Mouse (Mus musculus) embryonic facial prominence, embryonic 12.5 days (tissue): ENCODE data around the gene Galntl6. TPM values are rescaled to one million over a fixed set of nuclear protein-coding genes. Genes with fewer than 3 reads are reported as not detected.
"Not testable (repeated sequence)": the region's sequence is repeated elsewhere in the genome, so short reads cannot be mapped to it uniquely, and the experiment has no call there.

ENCODE experiments used
- ATAC-seq: fragments of 200-750 bp; cut with Nextera tagmentation; 2 replicates; pipeline ENCODE4 v1.8.0; 2017; ENCODE audit not compliant: insufficient number of reproducible peaks, insufficient read depth, low FRiP score, low TSS enrichment
- H3K27ac ChIP-seq: fragments of 300-500 bp; sonication (generic); 2 replicates; pipeline ENCODE4 v1.5.1; 2016; ENCODE audit warnings: mild to moderate bottlenecking
- H3K27me3 ChIP-seq: fragments of 300-500 bp; sonication (generic); 2 replicates; pipeline ENCODE4 v1.6.1; 2016; ENCODE audit warnings: mild to moderate bottlenecking, moderate library complexity
- H3K36me3 ChIP-seq: fragments of 300-500 bp; sonication (generic); 2 replicates; pipeline ENCODE4 v1.6.1; 2016; ENCODE audit warnings: mild to moderate bottlenecking
- H3K4me1 ChIP-seq: fragments of 300-500 bp; sonication (generic); 2 replicates; pipeline ENCODE4 v1.6.1; 2016
- H3K4me2 ChIP-seq: fragments of 300-500 bp; sonication (generic); replicated peaks from 2 replicates; pipeline ENCODE4 v1.6.1; 2016; ENCODE audit warnings: mild to moderate bottlenecking, moderate library complexity
- H3K4me3 ChIP-seq: fragments of 300-500 bp; sonication (generic); 2 replicates; pipeline ENCODE4 v1.5.1; 2016; ENCODE audit warnings: mild to moderate bottlenecking
- H3K9ac ChIP-seq: fragments of 300-500 bp; sonication (generic); 2 replicates; pipeline ENCODE4 v1.6.1; 2016; ENCODE audit warnings: mild to moderate bottlenecking, moderate library complexity
- H3K9me3 ChIP-seq: fragments of 300-500 bp; sonication (generic); 2 replicates; pipeline ENCODE4 v1.6.1; 2016; ENCODE audit warnings: mild to moderate bottlenecking, moderate library complexity
- WGBS: fragments of 180-500 bp; shearing (Covaris S2); methylation state at CpG from one replicate; pipeline ENCODE4 v1.1.7; 2016; 5-methylcytosine and 5-hydroxymethylcytosine counted together
- polyA plus RNA-seq: library from polyadenylated mRNA; unstranded; fragments of >200 nt; fragmentation: Nextera tagmentation; extraction: Ambion mirVana; gene quantifications from 2 replicates; pipeline ENCODE4 v1.2.1, GENCODE M21; 2016

The Galntl6 gene
- polyA plus RNA-seq, 1 experiment from 2014 or later, result 2.0 TPM

- Histone ChIP-seq H3K4me3 (no peak overlapping the region), H3K36me3 (no peaks in the 10 kb centered on the region), H3K4me2 (no peak overlapping the region), H3K9ac (no peak overlapping the region), H3K27me3 (no peaks in the 10 kb centered on the region), H3K27ac (no peak overlapping the region), H3K4me1 (no peaks in the 10 kb centered on the region), H3K9me3 (no peaks in the 10 kb centered on the region)
- ATAC-seq, result no peak
- 84% methylated on average over 1 of the region's 1 CpGs for WGBS
Measured at GRCm38 (mm10) chr8:58575346-58575745, 337.1 kb downstream of the Galntl6 start.

GRCm38 (mm10) chr8:58568086-58568485 lies 344.4 kb downstream of the Galntl6 start:
- Histone ChIP-seq H3K36me3 (no peaks in the 10 kb centered on the region), H3K4me2 (no peak overlapping the region), H3K4me1 (no peaks in the 10 kb centered on the region), H3K4me3 (no peak overlapping the region), H3K27me3 (no peaks in the 10 kb centered on the region), H3K9me3 (no peaks in the 10 kb centered on the region), H3K9ac (no peak overlapping the region), H3K27ac (no peak overlapping the region)
- ATAC-seq, result no peak
- 71% methylated on average over 2 of the region's 2 CpGs for WGBS

- 50% methylated on average over 2 of the region's 2 CpGs for WGBS
- no peak for ATAC-seq
Measured at GRCm38 (mm10) chr8:58566115-58566514, 346.3 kb downstream of the Galntl6 start.

DNA sequence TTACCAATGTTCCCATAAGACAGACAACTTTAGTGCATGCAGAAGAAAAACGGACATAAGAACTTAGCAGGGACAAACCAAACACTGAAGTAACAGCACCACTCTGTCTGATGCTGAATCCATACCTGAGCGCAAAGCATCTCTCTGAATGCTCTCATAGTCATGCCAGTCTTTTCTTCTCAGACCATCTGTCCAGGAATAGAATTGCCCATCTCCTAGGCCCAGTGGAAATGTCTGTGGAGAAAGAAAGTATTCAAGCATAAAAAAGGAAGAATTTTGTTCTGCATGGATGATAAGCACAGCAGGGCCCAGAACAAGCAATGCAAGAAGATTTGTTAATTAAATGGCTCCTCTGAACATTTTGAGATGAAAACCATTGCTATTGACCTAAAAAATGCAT lies 376.7 kb downstream of the Galntl6 start:
- H3K9ac ChIP-seq, result no peak overlapping the region
- WGBS, result 86% methylated on average over 2 of the region's 2 CpGs
- ATAC-seq, result no peak
- H3K27me3 ChIP-seq, result no peaks in the 10 kb centered on the region
- no peak overlapping the region for H3K4me2 ChIP-seq
- H3K4me1 ChIP-seq, result no peaks in the 10 kb centered on the region
- no peak overlapping the region for H3K4me3 ChIP-seq
- H3K9me3 ChIP-seq, result no peaks in the 10 kb centered on the region
- no peak overlapping the region for H3K27ac ChIP-seq
- H3K36me3 ChIP-seq, result no peaks in the 10 kb centered on the region

More at GRCm38 (mm10) chr8:58566115-58566514, 346.3 kb downstream of the Galntl6 start:
- Histone ChIP-seq H3K4me1 (no peaks in the 10 kb centered on the region), H3K9ac (no peak overlapping the region), H3K27me3 (no peaks in the 10 kb centered on the region), H3K36me3 (no peaks in the 10 kb centered on the region), H3K4me2 (no peak overlapping the region), H3K9me3 (no peaks in the 10 kb centered on the region), H3K4me3 (no peak overlapping the region), H3K27ac (no peak overlapping the region)

GRCm38 (mm10) chr8:58534631-58535030 lies 377.8 kb downstream of the Galntl6 start:
- Histone ChIP-seq H3K36me3 (no peaks in the 10 kb centered on the region), H3K9ac (no peak overlapping the region), H3K4me1 (no peaks in the 10 kb centered on the region), H3K27ac (no peak overlapping the region), H3K4me2 (no peak overlapping the region), H3K27me3 (no peaks in the 10 kb centered on the region), H3K4me3 (no peak overlapping the region), H3K9me3 (no peaks in the 10 kb centered on the region)
- no peak for ATAC-seq

DNA sequence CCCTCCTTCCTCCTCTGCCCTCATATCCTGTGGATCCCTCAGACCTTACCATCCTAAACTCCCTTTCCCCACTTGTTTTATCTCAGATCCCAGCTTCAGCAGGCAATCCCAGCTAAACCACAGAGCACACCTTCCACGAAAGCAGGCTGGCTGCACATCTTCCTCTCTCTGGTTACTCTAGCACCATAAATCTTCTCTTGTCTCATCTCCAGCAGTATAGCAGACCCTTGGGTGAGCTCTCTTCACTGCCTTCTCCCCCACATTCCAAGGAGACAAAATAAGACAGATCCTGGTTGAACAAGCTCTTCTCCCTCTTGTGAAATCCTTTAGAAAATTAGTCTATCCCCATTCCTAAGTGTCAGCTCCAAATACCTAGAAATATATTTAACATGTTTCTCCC lies 389.0 kb downstream of the Galntl6 start:
- no peak overlapping the region for H3K4me3 ChIP-seq
- no peak for ATAC-seq

DNA sequence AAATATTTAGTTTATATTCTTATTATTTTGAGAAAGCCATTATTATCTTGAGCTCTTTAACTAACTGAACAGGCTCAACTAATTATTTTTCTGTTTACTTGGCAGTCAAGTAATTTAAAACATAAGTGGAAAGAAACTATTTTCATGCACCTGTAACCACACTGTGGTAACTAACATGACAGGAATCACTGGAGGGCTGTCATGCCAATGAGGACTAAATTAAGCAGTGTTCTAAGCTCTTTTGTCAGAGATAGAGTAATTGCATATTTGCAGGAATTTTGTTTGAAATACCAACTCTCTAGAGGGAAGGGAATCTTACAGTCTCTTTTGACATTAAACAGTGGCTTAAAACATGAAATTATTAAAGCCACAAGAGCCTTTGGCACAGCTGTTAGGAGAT lies 390.5 kb downstream of the Galntl6 start:
- no peaks in the 10 kb centered on the region for H3K4me1 ChIP-seq
- ATAC-seq, result no peak
- no peak overlapping the region for H3K9ac ChIP-seq
- no peaks in the 10 kb centered on the region for H3K9me3 ChIP-seq
- no peak overlapping the region for H3K4me2 ChIP-seq
- H3K27ac ChIP-seq, result no peak overlapping the region
- H3K36me3 ChIP-seq, result no peaks in the 10 kb centered on the region
- H3K4me3 ChIP-seq, result no peak overlapping the region
- H3K27me3 ChIP-seq, result no peaks in the 10 kb centered on the region

More for the DNA sequence above, 389.0 kb downstream of the Galntl6 start:
- no peak overlapping the region for H3K27ac ChIP-seq
- H3K9me3 ChIP-seq, result no peaks in the 10 kb centered on the region
- H3K36me3 ChIP-seq, result no peaks in the 10 kb centered on the region
- H3K9ac ChIP-seq, result no peak overlapping the region
- H3K27me3 ChIP-seq, result no peaks in the 10 kb centered on the region
- no peaks in the 10 kb centered on the region for H3K4me1 ChIP-seq
- WGBS, result 47% methylated on average over 1 of the region's 1 CpGs
- no peak overlapping the region for H3K4me2 ChIP-seq

DNA sequence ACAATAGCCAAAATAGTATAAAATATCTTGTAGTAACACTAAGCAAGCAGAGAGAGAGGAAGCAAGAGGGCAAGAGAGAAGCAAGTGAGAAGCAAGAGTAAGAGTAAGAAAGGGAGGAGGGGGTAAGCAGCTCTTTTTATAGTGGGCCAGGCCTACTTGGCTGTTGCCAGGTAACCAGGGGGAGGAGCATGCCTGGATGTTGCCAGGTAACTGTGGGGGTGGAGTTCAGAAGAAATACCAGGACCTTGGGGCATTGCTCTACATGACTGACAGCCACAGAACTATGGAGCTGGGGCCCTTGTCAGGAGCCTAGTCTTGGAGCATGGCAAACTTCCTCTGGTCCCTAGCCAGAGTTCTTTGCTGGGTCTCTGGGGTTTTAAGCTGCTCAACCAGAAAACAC lies 401.9 kb downstream of the Galntl6 start:
- H3K4me3 ChIP-seq, result no peak overlapping the region
- no peaks in the 10 kb centered on the region for H3K36me3 ChIP-seq
- no peaks in the 10 kb centered on the region for H3K9me3 ChIP-seq
- no peaks in the 10 kb centered on the region for H3K27me3 ChIP-seq
- no peak for ATAC-seq
- no peak overlapping the region for H3K27ac ChIP-seq
- no peaks in the 10 kb centered on the region for H3K4me1 ChIP-seq
- H3K4me2 ChIP-seq, result no peak overlapping the region
- no peak overlapping the region for H3K9ac ChIP-seq

GRCm38 (mm10) chr8:58509051-58509450 lies 403.4 kb downstream of the Galntl6 start:
- H3K4me3 ChIP-seq, result no peak overlapping the region
- H3K9me3 ChIP-seq, result no peaks in the 10 kb centered on the region
- H3K36me3 ChIP-seq, result no peaks in the 10 kb centered on the region
- no peak overlapping the region for H3K4me2 ChIP-seq
- WGBS, result 70% methylated on average over 1 of the region's 1 CpGs
- no peak overlapping the region for H3K9ac ChIP-seq
- H3K27ac ChIP-seq, result no peak overlapping the region
- no peaks in the 10 kb centered on the region for H3K4me1 ChIP-seq
- no peaks in the 10 kb centered on the region for H3K27me3 ChIP-seq
- no peak for ATAC-seq

- Histone ChIP-seq H3K27me3 (no peaks in the 10 kb centered on the region), H3K9me3 (no peaks in the 10 kb centered on the region), H3K4me3 (no peak overlapping the region), H3K4me2 (no peak overlapping the region), H3K4me1 (no peaks in the 10 kb centered on the region), H3K36me3 (no peaks in the 10 kb centered on the region), H3K9ac (no peak overlapping the region), H3K27ac (no peak overlapping the region)
- WGBS, result 45% methylated on average over 4 of the region's 4 CpGs
- no peak for ATAC-seq
Measured at GRCm38 (mm10) chr8:58487099-58487498, 425.3 kb downstream of the Galntl6 start.

DNA sequence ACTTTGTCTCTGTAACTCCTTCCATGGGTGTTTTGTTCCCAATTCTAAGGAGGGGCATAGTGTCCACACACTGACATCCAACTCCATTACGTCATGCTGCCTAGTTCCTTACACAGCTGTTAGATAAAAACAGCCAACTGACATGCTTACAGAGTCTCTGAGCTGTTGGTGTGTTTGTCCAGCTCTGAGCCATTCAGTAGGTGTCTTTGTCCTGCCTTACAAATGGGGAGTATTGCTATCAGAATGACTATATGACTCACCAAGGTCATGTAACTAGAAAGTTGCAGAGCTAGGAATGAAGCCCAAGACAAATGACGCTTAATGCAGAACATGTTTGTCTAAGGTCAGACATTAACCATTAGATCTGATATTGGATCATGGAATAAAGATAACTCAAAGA lies 449.1 kb downstream of the Galntl6 start:
- H3K36me3 ChIP-seq, ATAC-seq, H3K27me3 ChIP-seq, H3K4me3 ChIP-seq, H3K9me3 ChIP-seq, H3K4me2 ChIP-seq, H3K27ac ChIP-seq, H3K4me1 ChIP-seq, H3K9ac ChIP-seq: not testable (repeated sequence)
- WGBS, result 95% methylated on average over 2 of the region's 2 CpGs

DNA sequence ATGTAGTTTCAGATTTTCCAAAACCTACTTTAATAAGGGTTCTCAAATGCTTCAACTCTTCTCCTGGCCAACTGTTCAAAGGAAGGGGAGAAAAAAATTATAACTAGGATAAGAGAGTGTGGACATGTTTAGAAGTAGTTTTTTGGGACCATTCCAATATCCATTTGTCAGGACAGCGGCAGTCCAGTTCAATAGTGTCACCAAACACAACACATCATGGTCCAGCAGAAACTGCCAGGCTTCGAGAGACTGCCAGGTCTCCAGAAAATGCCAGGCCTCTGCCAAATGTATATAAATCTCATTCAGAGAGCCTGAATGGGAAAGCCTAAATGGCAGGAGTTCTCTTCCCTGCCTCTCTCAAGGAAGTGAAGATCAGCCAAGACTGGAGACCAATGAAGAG lies 469.7 kb downstream of the Galntl6 start:
- ATAC-seq, result no peak
- H3K27ac ChIP-seq, result no peak overlapping the region
- H3K27me3 ChIP-seq, result no peaks in the 10 kb centered on the region
- H3K36me3 ChIP-seq, result no peaks in the 10 kb centered on the region
- no peak overlapping the region for H3K4me2 ChIP-seq
- WGBS, result 90% methylated on average over 2 of the region's 2 CpGs
- H3K9ac ChIP-seq, result no peak overlapping the region
- H3K4me1 ChIP-seq, result no peaks in the 10 kb centered on the region
- no peak overlapping the region for H3K4me3 ChIP-seq
- H3K9me3 ChIP-seq, result no peaks in the 10 kb centered on the region

DNA sequence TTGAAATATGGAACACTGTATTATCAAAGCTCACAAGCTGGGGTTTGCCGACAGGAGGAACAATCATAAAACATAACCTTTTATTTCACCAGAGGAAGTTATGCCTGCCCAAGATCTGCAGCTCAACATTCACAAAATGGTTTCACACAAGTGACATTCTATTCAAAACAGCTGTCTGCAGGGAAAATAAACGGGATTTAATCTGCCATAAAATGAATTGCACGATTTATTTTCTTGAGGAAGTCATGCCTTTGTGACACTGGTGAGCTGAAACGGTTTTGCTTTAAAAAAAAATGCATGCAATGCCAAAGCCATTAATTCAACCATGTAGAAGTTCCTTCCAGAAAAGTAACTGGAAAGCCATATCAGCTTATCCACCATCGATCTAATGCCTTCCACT lies 494.0 kb downstream of the Galntl6 start:
- no peak overlapping the region for H3K27ac ChIP-seq
- H3K9me3 ChIP-seq, result no peaks in the 10 kb centered on the region
- H3K4me1 ChIP-seq, result no peaks in the 10 kb centered on the region
- no peaks in the 10 kb centered on the region for H3K36me3 ChIP-seq
- no peaks in the 10 kb centered on the region for H3K27me3 ChIP-seq
- no peak overlapping the region for H3K4me3 ChIP-seq
- no peak overlapping the region for H3K9ac ChIP-seq
- H3K4me2 ChIP-seq, result no peak overlapping the region
- WGBS, result 22% methylated on average over 5 of the region's 5 CpGs
- no peak for ATAC-seq
